Mouse (Mus musculus) heart, embryonic 13.5 days (tissue): ENCODE data around the gene Lrrc29. TPM values are rescaled to one million over a fixed set of nuclear protein-coding genes. Genes with fewer than 3 reads are reported as not detected.

Experiments used
- ATAC-seq: fragments of 200-750 bp; cut with Nextera tagmentation; 2 replicates; pipeline ENCODE4 v1.8.0; 2017; ENCODE audit warnings: moderate TSS enrichment; ENCODE audit not compliant: insufficient number of reproducible peaks, low FRiP score, low TSS enrichment; ENCODE audit errors: extremely low read depth
- H3K27ac ChIP-seq: fragments of 300-500 bp; sonication (generic); replicated peaks from 2 replicates; pipeline ENCODE4 v1.5.1; 2015; ENCODE audit warnings: moderate library complexity, mild to moderate bottlenecking, inconsistent platforms
- H3K27me3 ChIP-seq: fragments of 300-500 bp; sonication (generic); replicated peaks from 2 replicates; pipeline ENCODE4 v1.6.1; 2015; ENCODE audit warnings: mild to moderate bottlenecking, inconsistent platforms
- H3K36me3 ChIP-seq: fragments of 300-500 bp; sonication (generic); 2 replicates; pipeline ENCODE4 v1.6.1; 2015; ENCODE audit warnings: mild to moderate bottlenecking, inconsistent platforms
- H3K4me1 ChIP-seq: fragments of 300-500 bp; sonication (generic); 2 replicates; pipeline ENCODE4 v1.6.1; 2015; ENCODE audit warnings: inconsistent platforms
- H3K4me2 ChIP-seq: fragments of 300-500 bp; sonication (generic); 2 replicates; pipeline ENCODE4 v1.6.1; 2015; ENCODE audit warnings: inconsistent platforms, mild to moderate bottlenecking, moderate library complexity
- H3K4me3 ChIP-seq: fragments of 300-500 bp; sonication (generic); 2 replicates; pipeline ENCODE4 v1.5.1; 2015; ENCODE audit warnings: moderate library complexity, mild to moderate bottlenecking, inconsistent platforms
- H3K9ac ChIP-seq: fragments of 300-500 bp; sonication (generic); 2 replicates; pipeline ENCODE4 v1.6.1; 2015; ENCODE audit warnings: inconsistent platforms, mild to moderate bottlenecking, moderate library complexity
- H3K9me3 ChIP-seq: fragments of 300-500 bp; sonication (generic); 2 replicates; pipeline ENCODE4 v1.6.1; 2016; ENCODE audit warnings: inconsistent platforms
- WGBS: fragments of 180-500 bp; shearing (Covaris S2); methylation state at CpG from one replicate; pipeline ENCODE4 v1.1.7; 2015; ENCODE audit warnings: mixed read lengths; 5-methylcytosine and 5-hydroxymethylcytosine counted together
- polyA plus RNA-seq: library from polyadenylated mRNA; unstranded; fragments of >200 nt; fragmentation: Nextera tagmentation; extraction: Ambion mirVana; gene quantifications from 2 replicates; pipeline ENCODE4 v1.2.1, GENCODE M21; 2015

Gene Lrrc29
- polyA plus RNA-seq = 0.96 and 1.2 TPM in 2 replicates

DNA sequence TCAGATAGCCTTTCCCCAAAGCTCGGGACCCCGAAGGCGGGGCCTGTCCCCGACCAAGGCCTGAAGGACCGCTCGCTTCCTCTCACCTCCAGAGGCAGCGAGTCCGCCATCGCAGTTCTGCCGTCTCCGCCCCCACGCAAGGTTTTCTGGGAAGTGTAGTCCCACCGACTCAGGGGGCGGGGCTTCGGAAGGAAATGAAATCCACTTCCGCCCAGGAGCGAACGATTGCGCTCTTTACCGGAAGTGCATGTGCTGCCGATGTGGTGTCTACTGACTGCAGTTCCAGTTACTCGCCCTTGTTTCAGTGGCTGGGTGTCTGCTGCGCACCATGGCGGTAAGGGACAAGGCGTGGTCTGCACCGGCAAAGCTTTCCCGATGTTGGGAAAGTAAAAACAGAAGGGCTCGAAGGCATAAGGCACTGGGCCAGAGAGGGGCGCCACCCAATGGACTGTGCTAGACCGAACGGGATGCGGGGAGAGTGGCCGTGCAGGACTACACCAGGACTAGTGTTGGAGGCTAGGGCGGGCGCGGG, at the start of gene Lrrc29, which contains the start of gene Tmem208:
Gene Lrrc29, minus strand, starts transcription at position 138 of the 532 bp plus-strand sequence.
Gene Tmem208, plus strand, starts transcription at position 214 of the 532 bp plus-strand sequence.
- no peaks in the 10 kb centered on the region for H3K9me3 ChIP-seq
- H3K27ac ChIP-seq = peak within 1 kb of the TSS; percentile 90
- H3K9ac ChIP-seq = peak within 1 kb of the TSS; percentile 94
- ATAC-seq = peak; percentile 79
- peaks cover 26% of the 10 kb centered on the region for H3K4me1 ChIP-seq
- H3K4me2 ChIP-seq = peak within 1 kb of the TSS; percentile 95
- H3K36me3 ChIP-seq = peaks cover 56% of the 10 kb centered on the region
- 0% methylated on average over 36 of the region's 36 CpGs for WGBS
- no peaks in the 10 kb centered on the region for H3K27me3 ChIP-seq
- H3K4me3 ChIP-seq = peak within 1 kb of the TSS; percentile 87

DNA sequence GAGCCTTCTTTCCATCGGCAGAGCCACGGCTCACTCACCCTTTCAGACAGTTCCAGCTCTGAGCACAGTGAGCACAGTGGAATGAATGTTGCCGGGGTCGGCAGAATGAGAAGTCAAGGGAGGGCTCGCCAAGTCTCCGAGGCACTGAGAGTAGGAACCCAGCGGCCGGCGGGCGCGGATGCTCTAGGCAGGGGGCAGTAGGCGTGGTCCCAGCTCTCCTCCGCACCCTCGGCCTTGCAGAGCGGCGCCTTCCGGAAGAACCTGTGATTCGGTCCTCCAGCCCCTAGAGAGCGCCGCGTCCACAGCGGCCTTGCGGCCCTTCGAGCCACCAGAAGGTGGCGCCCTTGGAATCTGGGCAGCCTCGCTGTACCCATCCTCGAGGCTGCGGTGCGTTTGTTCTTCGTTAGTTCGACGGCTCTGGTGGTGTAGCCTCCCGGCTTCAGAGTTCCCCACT, 48.5 kb upstream of the Lrrc29 start:
- Histone ChIP-seq H3K27ac (no peak overlapping the region), H3K4me1 (peaks cover 22% of the 10 kb centered on the region), H3K9ac (peak overlapping the region; percentile 41; the same call in 1 of the 2 replicates), H3K4me2 (peak overlapping the region; percentile 68), H3K27me3 (peaks cover 45% of the 10 kb centered on the region), H3K4me3 (peak overlapping the region; percentile 42), H3K36me3 (no peaks in the 10 kb centered on the region), H3K9me3 (no peaks in the 10 kb centered on the region)
- WGBS = 21% methylated on average over 33 of the region's 33 CpGs
- no peak for ATAC-seq

DNA sequence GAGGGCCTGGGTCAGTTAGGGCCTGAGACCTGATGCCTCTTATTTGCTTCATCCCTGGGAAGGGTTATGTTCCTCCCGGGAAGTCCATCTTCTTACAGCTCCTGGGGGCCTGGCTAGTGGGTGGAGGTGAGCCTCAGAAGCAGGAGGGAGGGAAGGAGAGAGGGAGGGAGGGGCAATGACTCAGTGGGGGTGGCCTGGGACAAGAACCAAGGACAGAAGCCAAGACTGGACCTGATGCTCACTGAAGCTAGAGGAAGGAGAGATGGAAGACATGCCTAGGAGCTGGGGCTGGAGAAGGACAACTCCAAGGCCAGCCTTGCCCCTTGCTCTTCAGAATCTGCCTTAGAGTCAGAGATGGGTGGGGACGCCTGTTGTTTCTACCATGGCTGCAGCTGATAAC, 47.0 kb upstream of the Lrrc29 start, which contains the start of gene Plekhg4:
Gene Plekhg4, plus strand, starts transcription at position 243 of the 400 bp plus-strand sequence.
- 56% methylated on average over 2 of the region's 2 CpGs for WGBS
- Histone ChIP-seq H3K27me3 (peaks cover 54% of the 10 kb centered on the region), H3K36me3 (no peaks in the 10 kb centered on the region), H3K9me3 (no peaks in the 10 kb centered on the region), H3K27ac (no peak within 1 kb of the TSS), H3K4me1 (peaks cover 15% of the 10 kb centered on the region), H3K9ac (no peak within 1 kb of the TSS), H3K4me2 (no peak within 1 kb of the TSS; the same call in 1 of the 2 replicates), H3K4me3 (no peak within 1 kb of the TSS)
- ATAC-seq = no peak

DNA sequence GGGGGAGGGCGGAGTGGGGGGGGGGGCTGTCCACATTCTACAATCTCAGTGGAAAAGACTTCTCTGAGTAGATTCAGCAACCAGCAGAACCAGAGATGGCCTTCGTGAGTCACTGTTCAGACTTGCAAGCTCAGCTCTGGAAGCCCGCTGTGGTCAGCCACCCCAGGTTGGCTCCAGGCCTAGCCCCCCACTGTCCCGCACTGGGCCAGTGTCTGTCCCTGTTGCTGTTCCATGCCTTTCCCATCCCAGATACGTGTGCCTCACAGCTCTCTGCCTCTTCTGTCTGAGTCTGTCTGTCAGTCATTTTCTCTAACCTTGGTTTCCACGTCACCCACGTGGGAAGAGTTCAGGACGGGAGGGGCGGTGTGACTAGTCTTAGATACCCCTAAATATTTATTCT, 46.4 kb upstream of the Lrrc29 start:
- H3K9me3 ChIP-seq = no peaks in the 10 kb centered on the region
- H3K4me2 ChIP-seq = no peak overlapping the region
- ATAC-seq = no peak
- H3K9ac ChIP-seq = no peak overlapping the region
- no peaks in the 10 kb centered on the region for H3K36me3 ChIP-seq
- no peak overlapping the region for H3K27ac ChIP-seq
- H3K4me3 ChIP-seq = no peak overlapping the region
- peaks cover 48% of the 10 kb centered on the region; the same call in 1 of the 2 replicates for H3K27me3 ChIP-seq
- 72% methylated on average over 9 of the region's 9 CpGs for WGBS
- peaks cover 15% of the 10 kb centered on the region for H3K4me1 ChIP-seq

GRCm38 (mm10) chr8:105367107-105367506, 41.0 kb upstream of the Lrrc29 start:
- peaks cover 12% of the 10 kb centered on the region; the same call in 1 of the 2 replicates for H3K27me3 ChIP-seq

GRCm38 (mm10) chr8:105361751-105362702, 35.9 kb upstream of the Lrrc29 start:
- H3K27ac ChIP-seq = peak overlapping the region; percentile 48; the same call in 1 of the 2 replicates
- H3K9ac ChIP-seq = no peak overlapping the region
- H3K4me3 ChIP-seq = no peak overlapping the region
- 59% methylated on average over 12 of the region's 12 CpGs for WGBS
- no peaks in the 10 kb centered on the region for H3K27me3 ChIP-seq
- H3K36me3 ChIP-seq = peaks cover 4% of the 10 kb centered on the region; the same call in 1 of the 2 replicates
- H3K4me2 ChIP-seq = no peak overlapping the region; the same call in 1 of the 2 replicates
- no peaks in the 10 kb centered on the region for H3K9me3 ChIP-seq
- H3K4me1 ChIP-seq = peaks cover 17% of the 10 kb centered on the region
- ATAC-seq = peak; percentile 14; the same call in 1 of the 2 replicates

More at GRCm38 (mm10) chr8:105367107-105367506, 41.0 kb upstream of the Lrrc29 start:
- H3K27ac ChIP-seq = no peak overlapping the region
- peaks cover 19% of the 10 kb centered on the region for H3K4me1 ChIP-seq
- no peak for ATAC-seq
- no peaks in the 10 kb centered on the region for H3K36me3 ChIP-seq
- H3K4me2 ChIP-seq = no peak overlapping the region
- no peak overlapping the region for H3K9ac ChIP-seq
- 65% methylated on average over 2 of the region's 2 CpGs for WGBS
- no peaks in the 10 kb centered on the region for H3K9me3 ChIP-seq
- no peak overlapping the region for H3K4me3 ChIP-seq

DNA sequence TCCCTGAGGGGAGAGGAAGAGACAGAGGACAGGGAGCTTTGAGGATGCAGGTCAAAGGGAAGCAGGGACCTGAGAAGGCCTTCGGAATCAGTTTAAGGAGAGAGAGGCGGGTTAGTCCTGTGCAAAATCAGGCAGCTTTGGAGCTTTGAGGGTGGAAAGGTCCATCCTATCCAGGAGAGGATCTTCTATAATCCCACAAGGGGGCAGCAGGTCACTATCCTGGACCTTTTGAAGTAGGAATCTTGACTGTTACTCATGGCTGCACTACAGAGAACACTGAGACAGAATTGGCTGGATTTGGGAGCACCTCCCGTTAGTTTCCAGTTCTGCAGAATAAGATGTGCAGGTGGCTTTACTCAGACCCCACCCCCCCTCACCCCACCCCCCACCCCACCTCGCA, 33.6 kb upstream of the Lrrc29 start:
- H3K9ac ChIP-seq = no peak overlapping the region
- H3K9me3 ChIP-seq = no peaks in the 10 kb centered on the region
- no peak overlapping the region for H3K27ac ChIP-seq
- H3K36me3 ChIP-seq = peaks cover 7% of the 10 kb centered on the region
- no peaks in the 10 kb centered on the region for H3K27me3 ChIP-seq
- WGBS = 48% methylated on average over 4 of the region's 4 CpGs
- peaks cover 23% of the 10 kb centered on the region for H3K4me1 ChIP-seq
- no peak for ATAC-seq
- no peak overlapping the region for H3K4me3 ChIP-seq
- no peak overlapping the region for H3K4me2 ChIP-seq

GRCm38 (mm10) chr8:105359208-105359607, 33.1 kb upstream of the Lrrc29 start:
- H3K27ac ChIP-seq = no peak overlapping the region
- ATAC-seq = no peak
- no peak overlapping the region for H3K4me3 ChIP-seq
- no peak overlapping the region for H3K4me2 ChIP-seq
- peaks cover 23% of the 10 kb centered on the region for H3K4me1 ChIP-seq
- H3K27me3 ChIP-seq = no peaks in the 10 kb centered on the region
- H3K9me3 ChIP-seq = no peaks in the 10 kb centered on the region
- peaks cover 7% of the 10 kb centered on the region for H3K36me3 ChIP-seq
- 70% methylated on average over 15 of the region's 15 CpGs for WGBS
- H3K9ac ChIP-seq = no peak overlapping the region

- WGBS = 76% methylated on average over 14 of the region's 14 CpGs
- Histone ChIP-seq H3K27ac (no peak overlapping the region), H3K4me3 (no peak overlapping the region), H3K4me2 (no peak overlapping the region), H3K27me3 (no peaks in the 10 kb centered on the region), H3K36me3 (peaks cover 7% of the 10 kb centered on the region), H3K9me3 (no peaks in the 10 kb centered on the region), H3K4me1 (peaks cover 11% of the 10 kb centered on the region), H3K9ac (no peak overlapping the region)
- no peak for ATAC-seq
Measured at GRCm38 (mm10) chr8:105356681-105357080, 30.6 kb upstream of the Lrrc29 start.

DNA sequence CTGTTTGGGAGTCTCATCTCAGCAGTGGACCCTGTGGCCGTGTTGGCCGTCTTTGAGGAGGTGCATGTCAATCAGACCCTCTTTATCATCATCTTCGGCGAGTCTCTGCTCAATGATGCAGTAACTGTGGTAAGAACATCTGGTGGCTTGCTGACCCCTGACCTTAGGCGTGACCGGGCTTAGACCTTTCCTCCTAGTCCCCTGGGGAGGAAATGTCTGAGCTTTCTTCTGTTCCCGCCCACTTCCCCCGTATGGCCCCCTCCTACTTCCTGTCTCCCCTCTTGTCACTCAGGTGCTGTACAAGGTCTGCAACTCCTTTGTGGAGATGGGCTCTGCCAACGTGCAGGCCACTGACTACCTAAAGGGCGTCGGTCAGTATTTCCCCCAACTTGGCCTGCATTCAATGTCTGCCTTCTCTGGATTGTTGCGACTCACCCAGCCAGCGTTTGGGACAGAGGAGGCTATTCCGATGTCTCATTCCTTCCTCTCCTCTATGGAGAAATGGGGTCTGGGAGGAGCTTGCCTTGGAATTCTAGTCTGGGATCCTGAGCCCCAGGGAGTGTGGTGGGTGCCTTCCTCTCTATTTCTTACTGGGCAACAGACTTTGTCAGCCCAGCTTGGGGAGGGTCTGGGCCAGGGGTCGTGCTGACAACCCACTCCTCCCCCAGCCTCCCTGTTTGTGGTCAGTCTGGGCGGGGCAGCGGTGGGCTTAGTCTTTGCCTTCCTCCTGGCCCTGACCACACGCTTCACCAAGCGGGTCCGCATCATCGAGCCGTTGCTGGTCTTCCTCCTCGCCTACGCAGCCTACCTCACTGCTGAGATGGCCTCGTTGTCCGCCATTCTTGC, 29.3 kb upstream of the Lrrc29 start:
- Histone ChIP-seq H3K4me2 (no peak overlapping the region), H3K27me3 (peaks cover 11% of the 10 kb centered on the region), H3K9me3 (no peaks in the 10 kb centered on the region), H3K4me1 (peaks cover 13% of the 10 kb centered on the region), H3K4me3 (no peak overlapping the region), H3K36me3 (peaks cover 7% of the 10 kb centered on the region), H3K9ac (no peak overlapping the region), H3K27ac (no peak overlapping the region)
- no peak for ATAC-seq
- WGBS = 63% methylated on average over 26 of the region's 26 CpGs
